Mouse (Mus musculus) neural tube, embryonic 11.5 days (tissue): Measurements from ENCODE around the gene Bmp8b. TPM values are rescaled to one million over a fixed set of nuclear protein-coding genes. Genes with fewer than 3 reads are reported as not detected.

Experiments used
- ATAC-seq: fragments of 200-750 bp; cut with Nextera tagmentation; 2 replicates; pipeline ENCODE4 v1.8.0; 2017; ENCODE audit warnings: moderate number of reproducible peaks, mild to moderate bottlenecking, moderate TSS enrichment, moderate library complexity; ENCODE audit not compliant: insufficient read depth, low FRiP score, low TSS enrichment
- DNase-seq: peaks from one replicate; pipeline ENCODE4 v3.0.0-alpha.2; 2015; ENCODE audit warnings: low spot score
- H3K27ac ChIP-seq: fragments of 300-500 bp; sonication (generic); 2 replicates; pipeline ENCODE4 v1.5.1; 2014; ENCODE audit warnings: low read depth, mild to moderate bottlenecking, low read length
- H3K27me3 ChIP-seq: fragments of 300-500 bp; sonication (generic); 2 replicates; pipeline ENCODE4 v1.6.1; 2014; ENCODE audit warnings: mild to moderate bottlenecking, low read length, mixed read lengths; ENCODE audit not compliant: control insufficient read depth, insufficient read depth
- H3K36me3 ChIP-seq: fragments of 300-500 bp; sonication (generic); 2 replicates; pipeline ENCODE4 v1.6.1; 2014; ENCODE audit warnings: mild to moderate bottlenecking, low read length, moderate library complexity, mixed read lengths; ENCODE audit not compliant: control insufficient read depth, insufficient read depth
- H3K4me1 ChIP-seq: fragments of 300-500 bp; sonication (generic); 2 replicates; pipeline ENCODE4 v1.6.1; 2014; ENCODE audit warnings: low read length, mixed read lengths; ENCODE audit not compliant: control insufficient read depth, insufficient read depth
- H3K4me2 ChIP-seq: fragments of 300-500 bp; sonication (generic); 2 replicates; pipeline ENCODE4 v1.6.1; 2014; ENCODE audit warnings: low read depth, mild to moderate bottlenecking, moderate library complexity
- H3K4me3 ChIP-seq: fragments of 300-500 bp; sonication (generic); 2 replicates; pipeline ENCODE4 v1.5.1; 2014; ENCODE audit warnings: low read depth, low read length
- H3K9ac ChIP-seq: fragments of 300-500 bp; sonication (generic); 2 replicates; pipeline ENCODE4 v1.6.1; 2014; ENCODE audit warnings: mild to moderate bottlenecking, low read length
- H3K9me3 ChIP-seq: fragments of 300-500 bp; sonication (generic); 2 replicates; pipeline ENCODE4 v1.6.1; 2016; ENCODE audit warnings: low read length; ENCODE audit not compliant: control insufficient read depth
- whole genome bisulfite sequencing: fragments of 180-500 bp; shearing (Covaris S2); extraction: QIAGEN DNeasy Blood & Tissue Kit; methylation state at CpG from one replicate; pipeline ENCODE4 v1.1.7; 2014; 5-methylcytosine and 5-hydroxymethylcytosine counted together
- polyA plus RNA-seq: library from polyadenylated mRNA; unstranded; fragments of >200 nt; fragmentation: Nextera tagmentation; extraction: Ambion mirVana; gene quantifications from 2 replicates; pipeline ENCODE4 v1.2.1, GENCODE M21; 2014

Gene Bmp8b
- polyA plus RNA-seq, 1 experiment from 2014 or later = 0.28 TPM

DNA sequence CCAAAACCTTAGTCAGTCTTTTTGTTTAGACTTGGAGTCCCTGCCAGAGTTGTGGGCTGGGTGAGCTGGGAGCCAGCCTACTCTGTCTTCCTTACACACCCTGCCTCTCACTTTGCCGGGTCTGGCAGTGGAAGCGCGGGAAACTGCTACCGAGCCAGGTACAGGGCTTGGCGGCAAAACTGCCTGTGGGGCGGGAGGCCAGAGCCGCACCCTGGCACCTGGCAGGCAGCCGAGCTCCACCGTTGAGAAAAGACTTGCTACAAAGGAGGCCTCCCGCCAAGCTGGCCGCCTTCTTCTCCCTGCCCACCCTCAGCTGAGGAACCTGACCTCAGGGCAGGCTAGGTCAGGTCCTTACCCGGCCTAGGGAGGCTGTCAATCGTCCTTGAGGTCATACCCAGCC lies 24.2 kb upstream of the Bmp8b start:
- Histone ChIP-seq H3K9me3 (no peaks in the 10 kb centered on the region), H3K4me2 (no peak overlapping the region), H3K4me1 (no peaks in the 10 kb centered on the region), H3K9ac (no peak overlapping the region), H3K27me3 (no peaks in the 10 kb centered on the region), H3K4me3 (no peak overlapping the region), H3K27ac (no peak overlapping the region), H3K36me3 (no peaks in the 10 kb centered on the region)
- 41% methylated on average over 13 of the region's 13 CpGs for WGBS
- ATAC-seq (no peak), DNase-seq (no peak)

DNA sequence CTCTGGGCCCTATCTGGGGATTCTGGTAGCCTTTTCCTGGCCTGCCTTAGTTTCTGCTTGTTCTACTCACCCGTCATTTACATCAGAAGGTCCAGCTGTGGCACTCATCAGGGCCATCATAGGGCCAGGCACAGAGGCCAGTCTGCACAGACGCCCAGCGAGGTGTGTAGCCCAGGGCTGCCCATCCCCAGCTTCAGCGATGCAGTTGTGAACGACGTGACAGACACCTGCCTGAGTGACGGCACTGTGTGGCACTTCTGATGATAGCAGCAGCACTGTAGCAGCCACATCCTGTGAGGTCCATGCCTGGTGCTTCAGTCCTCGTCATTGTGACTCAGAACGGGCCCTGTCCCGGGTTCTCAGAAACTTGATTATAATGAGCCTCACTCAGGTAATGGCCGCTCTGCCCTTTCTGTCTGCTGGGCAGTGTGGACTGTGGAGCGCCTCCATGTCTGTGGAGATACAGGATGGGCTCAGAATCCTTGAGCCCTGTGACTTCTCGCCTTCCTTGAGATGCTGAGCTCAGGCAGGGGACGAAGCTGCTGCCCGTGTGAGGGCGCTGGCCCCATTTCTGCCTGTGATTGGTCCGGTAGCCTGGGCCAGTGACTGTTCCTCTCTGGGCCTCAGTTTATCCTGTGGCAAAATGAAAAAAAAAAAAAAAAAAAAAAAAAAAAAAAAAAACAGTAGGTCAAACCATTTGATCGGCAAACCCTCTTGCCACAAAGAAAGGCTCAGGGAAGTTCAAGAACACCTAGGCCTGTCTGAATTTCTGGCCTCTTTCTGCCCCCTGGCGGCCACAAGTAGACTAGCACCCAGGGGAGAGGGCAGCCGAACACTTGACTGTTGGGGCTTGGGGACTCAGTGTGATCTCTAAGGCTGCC lies 22.4 kb upstream of the Bmp8b start:
- WGBS = 71% methylated on average over 20 of the region's 20 CpGs
- Histone ChIP-seq H3K4me1 (no peaks in the 10 kb centered on the region), H3K27ac (no peak overlapping the region), H3K36me3 (no peaks in the 10 kb centered on the region), H3K4me2 (no peak overlapping the region), H3K27me3 (no peaks in the 10 kb centered on the region), H3K4me3 (no peak overlapping the region), H3K9me3 (no peaks in the 10 kb centered on the region), H3K9ac (no peak overlapping the region)
- DNase-seq (peak; percentile 73), ATAC-seq (peak; percentile 74)

DNA sequence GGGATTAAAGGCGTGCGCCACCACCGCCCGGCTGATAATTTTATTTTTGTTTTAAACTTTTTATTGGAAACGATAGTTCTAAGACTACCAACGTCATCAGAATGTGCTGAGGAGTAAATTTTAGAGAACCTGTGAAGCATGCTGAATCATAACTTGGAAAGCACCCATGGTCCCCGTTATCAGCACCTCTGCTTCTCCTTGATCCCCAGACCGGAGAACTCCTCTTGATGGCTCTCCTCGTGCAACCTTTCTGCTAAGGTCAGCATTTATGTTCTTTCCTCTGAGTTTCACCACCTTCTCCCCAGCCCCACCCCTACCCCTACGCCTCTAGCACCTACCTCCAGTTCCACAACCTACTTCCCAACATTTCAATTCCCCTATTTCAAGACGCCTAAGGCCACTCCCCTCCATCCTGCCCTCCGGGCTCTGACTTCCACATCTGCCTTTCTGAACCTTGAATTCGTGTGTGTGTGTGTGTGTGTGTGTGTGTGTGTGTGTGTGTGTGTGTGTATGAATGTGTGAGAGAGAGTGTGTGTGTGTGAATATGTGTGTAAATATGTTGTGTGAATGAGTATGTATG lies 21.6 kb upstream of the Bmp8b start:
- no peaks in the 10 kb centered on the region for H3K27me3 ChIP-seq
- no peak overlapping the region for H3K4me3 ChIP-seq
- DNase-seq (no peak), ATAC-seq (no peak)
- no peaks in the 10 kb centered on the region for H3K9me3 ChIP-seq
- no peaks in the 10 kb centered on the region for H3K4me1 ChIP-seq
- WGBS = 73% methylated on average over 13 of the region's 13 CpGs
- H3K9ac ChIP-seq = no peak overlapping the region
- H3K4me2 ChIP-seq = no peak overlapping the region
- H3K36me3 ChIP-seq = no peaks in the 10 kb centered on the region
- H3K27ac ChIP-seq = no peak overlapping the region

DNA sequence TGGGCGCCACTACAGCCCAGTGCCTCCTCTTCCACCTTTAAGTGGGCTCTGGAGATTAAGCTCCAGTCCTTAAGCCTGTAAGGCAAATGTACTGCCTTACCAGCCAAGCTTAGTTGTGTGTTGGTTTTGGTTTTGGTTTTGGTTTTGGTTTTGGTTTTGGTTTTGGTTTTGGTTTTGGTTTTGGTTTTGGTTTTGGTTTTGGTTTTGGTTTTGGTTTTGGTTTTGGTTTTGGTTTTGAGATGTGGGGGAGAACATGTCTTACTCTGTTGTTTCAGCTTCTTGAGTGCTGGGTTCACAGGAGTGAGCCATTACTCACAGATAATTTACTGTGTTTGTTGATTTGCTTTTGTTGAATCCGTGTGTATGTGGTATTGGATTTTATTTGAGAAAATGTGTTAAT lies 19.7 kb upstream of the Bmp8b start:
- ATAC-seq (no peak), DNase-seq (no peak)
- H3K9me3 ChIP-seq = no peaks in the 10 kb centered on the region
- no peak overlapping the region for H3K4me3 ChIP-seq
- H3K4me1 ChIP-seq = no peaks in the 10 kb centered on the region
- H3K9ac ChIP-seq = no peak overlapping the region
- no peaks in the 10 kb centered on the region for H3K36me3 ChIP-seq
- H3K27me3 ChIP-seq = no peaks in the 10 kb centered on the region
- WGBS = 80% methylated on average over 2 of the region's 2 CpGs
- H3K4me2 ChIP-seq = no peak overlapping the region
- no peak overlapping the region for H3K27ac ChIP-seq

DNA sequence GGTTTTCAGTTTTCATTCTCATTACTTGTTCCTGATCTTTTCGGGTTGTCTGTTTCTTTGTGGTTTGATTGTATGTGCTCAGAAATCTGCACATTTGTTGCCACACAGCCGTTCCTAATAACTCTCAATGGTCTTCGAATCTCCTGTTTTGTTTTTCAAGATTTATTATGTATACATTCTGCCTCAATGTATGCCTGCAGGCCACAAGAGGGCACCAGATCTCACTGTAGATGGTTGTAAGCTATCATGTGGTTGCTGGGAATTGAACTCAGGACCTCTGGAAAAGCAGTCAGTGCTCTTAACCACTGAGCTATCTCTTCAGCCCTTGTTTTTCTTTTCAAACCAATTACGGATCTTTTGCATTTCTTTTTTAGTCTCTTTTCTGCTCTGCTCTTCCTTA lies 18.6 kb upstream of the Bmp8b start:
- Histone ChIP-seq H3K27me3 (no peaks in the 10 kb centered on the region), H3K4me3 (no peak overlapping the region), H3K27ac (no peak overlapping the region), H3K9ac (no peak overlapping the region), H3K4me1 (no peaks in the 10 kb centered on the region), H3K36me3 (no peaks in the 10 kb centered on the region), H3K9me3 (no peaks in the 10 kb centered on the region), H3K4me2 (no peak overlapping the region)
- DNase-seq = no peak
- ATAC-seq = no peak
- WGBS = 86% methylated on average over 4 of the region's 4 CpGs

DNA sequence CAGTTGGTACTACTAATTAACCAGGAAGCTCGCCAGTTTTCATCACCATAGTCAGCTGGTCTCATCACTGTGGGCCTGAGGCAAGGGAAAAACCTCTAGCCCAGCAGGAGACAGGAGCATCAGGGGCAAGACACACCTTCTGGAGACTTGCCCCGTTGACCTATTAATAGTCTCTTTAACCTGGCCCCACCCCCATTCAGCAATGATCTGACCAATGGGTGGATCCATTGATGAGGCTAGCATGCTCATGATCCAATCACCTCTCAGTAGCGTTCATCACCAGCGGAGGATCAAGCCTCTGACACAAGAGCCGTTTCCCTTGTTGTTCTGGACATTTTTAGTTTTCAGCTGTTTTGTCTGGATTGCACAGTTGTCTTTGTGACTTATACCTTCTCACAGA lies 12.3 kb upstream of the Bmp8b start:
- no peak overlapping the region for H3K4me2 ChIP-seq
- DNase-seq (no peak), ATAC-seq (no peak)
- H3K4me1 ChIP-seq = no peaks in the 10 kb centered on the region
- no peaks in the 10 kb centered on the region for H3K36me3 ChIP-seq
- H3K27me3 ChIP-seq = no peaks in the 10 kb centered on the region
- H3K9me3 ChIP-seq = no peaks in the 10 kb centered on the region
- no peak overlapping the region for H3K4me3 ChIP-seq
- H3K9ac ChIP-seq = no peak overlapping the region
- 67% methylated on average over 5 of the region's 5 CpGs for WGBS
- H3K27ac ChIP-seq = no peak overlapping the region

DNA sequence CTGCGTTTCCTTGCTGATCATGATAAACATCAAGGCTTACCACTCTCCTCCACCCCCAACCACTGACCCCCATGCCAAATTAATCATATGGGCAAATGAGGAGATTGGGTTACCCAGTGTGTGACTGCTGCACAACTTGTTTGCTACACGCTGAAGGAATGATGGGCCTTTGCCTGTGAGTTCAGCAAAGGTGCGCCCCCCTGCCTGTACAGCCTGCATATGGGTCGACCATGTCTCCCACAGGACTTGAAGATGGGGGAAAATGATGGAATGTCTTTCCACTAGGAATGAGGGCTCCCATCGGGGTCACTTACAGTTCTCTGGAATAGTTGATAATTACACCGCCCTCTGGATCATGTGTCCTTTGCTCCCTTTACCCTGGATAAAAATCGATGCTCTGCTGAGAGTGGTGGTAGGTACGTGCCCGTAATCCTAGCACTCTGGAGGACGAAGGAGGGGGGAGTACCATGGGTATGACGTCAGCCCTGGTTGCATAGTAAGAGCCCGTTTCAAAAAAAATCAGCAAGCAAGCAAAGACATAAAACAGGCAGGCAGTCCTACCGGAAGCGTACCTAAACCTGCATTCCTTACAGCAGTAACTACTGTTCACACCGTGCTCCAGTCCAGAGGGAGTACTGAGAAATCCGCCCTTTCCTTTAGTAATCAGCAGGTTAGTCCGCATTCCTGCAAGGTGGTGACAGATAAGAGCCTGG lies 11.7 kb upstream of the Bmp8b start:
- Histone ChIP-seq H3K9ac (no peak overlapping the region), H3K27me3 (no peaks in the 10 kb centered on the region), H3K27ac (no peak overlapping the region), H3K36me3 (no peaks in the 10 kb centered on the region), H3K4me2 (no peak overlapping the region), H3K4me1 (no peaks in the 10 kb centered on the region), H3K9me3 (no peaks in the 10 kb centered on the region), H3K4me3 (no peak overlapping the region)
- DNase-seq (no peak), ATAC-seq (no peak)
- WGBS = 61% methylated on average over 17 of the region's 17 CpGs

GRCm38 (mm10) chr4:123093869-123094268 lies 11.1 kb upstream of the Bmp8b start:
- 75% methylated on average over 8 of the region's 9 CpGs for WGBS
- Histone ChIP-seq H3K27ac (no peak overlapping the region), H3K36me3 (no peaks in the 10 kb centered on the region), H3K4me1 (no peaks in the 10 kb centered on the region), H3K4me2 (no peak overlapping the region), H3K4me3 (no peak overlapping the region), H3K9me3 (no peaks in the 10 kb centered on the region), H3K27me3 (no peaks in the 10 kb centered on the region), H3K9ac (no peak overlapping the region)
- DNase-seq (no peak), ATAC-seq (no peak)
